Mouse (Mus musculus) T-cell, adult 66 days (primary cell): Measurements from ENCODE around the gene Gpr179. TPM values are rescaled to one million over a fixed set of nuclear protein-coding genes. Genes with fewer than 3 reads are reported as not detected.

Experiments
- total RNA-seq, 2 experiments: library from RNA; stranded (reverse); gene quantifications; 3 replicates in 1 of 2; 4 replicates in 1 of 2; pipeline ENCODE4 v1.2.4; 2023

Gpr179 gene
- total RNA-seq: under 1 TPM; 0.06 TPM

GRCm38 (mm10) chr11:97352027-97352684 is at the start of gene Gpr179:
Gene Gpr179, minus strand, starts transcription at chr11:97352077.

GRCm38 (mm10) chr11:97361948-97362648 is 10.2 kb upstream of the Gpr179 start, which contains the start of gene Socs7:
Gene Socs7, plus strand, starts transcription at chr11:97362551.

GRCm38 (mm10) chr11:97315504-97316503 is 36.1 kb downstream of the Gpr179 start, which contains the start of gene Mrpl45:
Gene Mrpl45, plus strand, starts transcription at chr11:97315716.

Other genes starting within 250 kb of the Gpr179 start
- 10 to 100 TPM; 14.3 to 20.3 TPM for gene Tbx21, start 236.7 kb downstream of the Gpr179 start, total RNA-seq
- gene Tbkbp1, start 200.6 kb downstream of the Gpr179 start, total RNA-seq: 1 to 10 TPM; 1.9 to 3.6 TPM
- gene Kpnb1, start 164.2 kb downstream of the Gpr179 start, total RNA-seq: 100 to 1,000 TPM; 165 to 185 TPM
- 10 to 100 TPM; 72.0 to 77.0 TPM for gene Npepps, start 71.4 kb downstream of the Gpr179 start, total RNA-seq
- gene Mrpl45, start 36.4 kb downstream of the Gpr179 start, total RNA-seq: 10 to 100 TPM; 11.3 to 16.7 TPM
- gene Socs7, start 10.5 kb upstream of the Gpr179 start, total RNA-seq: 10 to 100 TPM; 16.6 to 21.0 TPM
- gene Arhgap23, start 63.5 kb upstream of the Gpr179 start, total RNA-seq: 1 to 10 TPM in 1 of 2 experiments, under 1 TPM in 1; 0.39 to 1.2 TPM
- not detected for gene 4933428G20Rik, start 148.3 kb upstream of the Gpr179 start, total RNA-seq
- not detected for gene Srcin1, start 224.1 kb upstream of the Gpr179 start, total RNA-seq